Mouse (Mus musculus) adrenal gland, postnatal 36 days (tissue): ENCODE measurements around the gene Tgm1. TPM values are rescaled to one million over a fixed set of nuclear protein-coding genes. Genes with fewer than 3 reads are reported as not detected.

Source experiments
- DNase-seq, 2 experiments: peaks; one replicate each; pipeline ENCODE4 v3.0.0; 2021; ENCODE audit warnings: mixed read lengths in 1 of 2
- long read RNA-seq, 2 experiments: library from polyadenylated mRNA; stranded (forward); transcript quantifications; one replicate each; pipeline ENCODE4 v2.0.0; 2021; ENCODE audit warnings: borderline sequencing depth in 2 of 2
- total RNA-seq, 2 experiments: library from RNA; stranded (reverse); gene quantifications; 2 replicates each; pipeline ENCODE4 v1.2.3; 2021

Tgm1 gene
- under 1 TPM; 0.26 TPM for total RNA-seq
- long read RNA-seq, experiment 1, result 0 reads
- long read RNA-seq, experiment 2, result 0 reads

DNA sequence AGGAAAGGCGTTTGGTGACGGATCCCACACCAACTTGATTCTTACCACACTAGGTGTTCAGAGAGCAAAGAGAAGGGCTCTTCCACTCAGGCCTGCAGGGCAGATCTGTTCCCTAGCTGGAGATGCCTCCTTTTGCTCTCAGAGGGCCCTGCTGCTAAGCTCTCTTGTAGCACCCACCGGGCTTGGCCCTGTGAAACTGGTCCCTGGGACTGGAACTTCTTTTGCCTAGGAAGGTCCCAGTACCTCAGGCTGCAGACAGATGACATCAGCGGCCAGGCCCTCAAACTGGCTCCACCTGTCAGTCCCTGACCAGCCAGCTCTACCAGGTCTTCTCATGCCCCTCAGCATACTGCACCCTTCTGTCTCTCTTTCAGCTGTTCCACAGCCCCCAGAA lies at the start of gene Tgm1:
TSS of gene Tgm1 (minus strand) at position 198 of the 394 bp plus-strand sequence.
- DNase-seq, result no peak

DNA sequence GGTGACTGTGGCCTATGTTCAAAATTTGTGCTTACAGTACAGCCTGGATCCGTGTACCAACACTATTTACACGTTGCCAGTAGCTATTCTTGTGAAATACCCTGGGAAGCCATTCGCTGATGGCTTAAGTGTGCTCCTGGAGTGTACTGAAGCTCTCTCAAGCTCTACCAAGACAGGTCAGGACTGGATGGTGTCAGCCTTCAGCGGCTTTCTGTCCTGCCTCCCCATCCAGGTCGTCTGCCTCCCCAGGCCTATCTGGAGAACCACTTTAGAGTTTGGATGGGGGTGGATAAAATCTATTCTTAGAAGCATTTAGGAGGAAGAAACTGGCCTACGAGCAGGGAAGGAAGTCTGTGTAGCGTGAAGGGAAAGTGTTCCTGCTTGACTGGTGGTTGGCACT lies 49.4 kb upstream of the Tgm1 start:
- no peak for DNase-seq

DNA sequence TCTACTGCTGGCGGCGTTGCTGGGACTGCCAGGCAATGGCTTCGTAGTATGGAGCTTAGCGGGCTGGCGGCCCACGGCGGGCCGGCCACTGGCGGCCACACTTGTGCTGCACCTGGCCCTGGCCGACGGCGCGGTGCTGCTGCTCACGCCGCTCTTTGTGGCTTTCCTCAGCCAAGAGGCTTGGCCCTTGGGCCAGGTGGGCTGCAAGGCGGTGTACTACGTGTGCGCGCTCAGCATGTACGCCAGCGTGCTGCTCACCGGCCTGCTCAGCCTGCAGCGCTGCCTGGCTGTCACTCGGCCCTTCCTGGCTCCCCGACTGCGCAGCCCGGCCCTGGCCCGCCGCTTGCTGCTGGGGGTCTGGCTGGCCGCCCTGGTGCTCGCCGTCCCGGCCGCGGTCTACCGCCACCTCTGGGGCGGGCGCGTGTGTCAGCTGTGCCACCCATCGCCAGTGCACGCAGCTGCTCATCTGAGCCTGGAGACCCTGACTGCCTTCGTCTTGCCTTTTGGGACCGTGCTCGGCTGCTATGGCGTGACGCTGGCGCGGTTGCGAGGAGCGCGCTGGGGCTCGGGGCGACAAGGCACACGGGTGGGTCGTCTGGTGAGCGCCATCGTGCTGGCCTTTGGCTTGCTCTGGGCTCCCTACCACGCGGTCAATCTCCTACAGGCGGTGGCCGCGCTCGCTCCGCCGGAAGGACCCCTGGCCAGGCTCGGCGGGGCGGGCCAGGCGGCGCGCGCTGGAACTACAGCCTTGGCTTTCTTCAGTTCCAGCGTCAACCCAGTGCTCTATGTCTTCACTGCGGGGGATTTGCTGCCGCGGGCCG lies 48.5 kb upstream of the Tgm1 start:
- DNase-seq, result peak; percentile 58 to 65

DNA sequence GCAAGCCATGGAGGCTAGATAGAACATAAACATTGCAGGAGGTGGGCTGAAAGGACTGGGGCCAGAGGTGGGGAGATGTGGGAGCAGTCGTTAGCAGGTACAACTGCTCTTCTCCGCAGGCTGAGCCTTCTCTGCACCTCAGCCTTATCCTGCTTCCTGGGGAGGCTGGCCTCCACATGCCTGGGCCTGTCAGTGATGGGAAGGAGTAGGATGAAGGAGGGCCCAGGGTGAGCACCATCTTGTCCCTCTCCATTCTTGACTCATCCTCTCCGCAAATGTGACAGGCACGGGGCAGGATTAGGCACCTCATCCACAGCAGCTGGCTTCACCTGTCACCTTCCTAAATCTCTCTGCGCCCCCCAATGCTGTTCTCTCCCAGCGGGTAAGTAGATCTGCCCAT lies 47.4 kb upstream of the Tgm1 start, which contains the start of gene Ltb4r2:
TSS of gene Ltb4r2 (plus strand) at position 266 of the 400 bp plus-strand sequence.
- no peak for DNase-seq

DNA sequence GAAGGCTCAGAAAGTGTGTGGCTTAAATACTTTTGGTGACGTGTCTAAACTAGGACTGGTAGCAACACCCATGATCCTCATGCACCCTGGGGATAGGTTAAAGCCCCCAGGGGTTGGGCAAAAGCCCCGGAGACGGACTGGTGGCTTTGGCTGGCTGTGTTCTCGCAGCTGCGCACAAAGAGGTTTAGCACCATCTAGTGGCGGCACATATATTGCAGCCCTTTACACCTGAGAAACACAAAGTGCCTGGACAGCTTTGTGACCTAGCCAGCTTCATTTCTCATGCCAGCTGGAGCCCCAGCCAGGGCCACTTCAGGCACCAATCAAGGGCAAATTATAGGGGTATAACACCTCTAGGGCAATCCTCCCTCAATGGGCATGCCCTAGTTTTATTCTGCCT lies 46.4 kb upstream of the Tgm1 start:
- DNase-seq, result peak; percentile 85

DNA sequence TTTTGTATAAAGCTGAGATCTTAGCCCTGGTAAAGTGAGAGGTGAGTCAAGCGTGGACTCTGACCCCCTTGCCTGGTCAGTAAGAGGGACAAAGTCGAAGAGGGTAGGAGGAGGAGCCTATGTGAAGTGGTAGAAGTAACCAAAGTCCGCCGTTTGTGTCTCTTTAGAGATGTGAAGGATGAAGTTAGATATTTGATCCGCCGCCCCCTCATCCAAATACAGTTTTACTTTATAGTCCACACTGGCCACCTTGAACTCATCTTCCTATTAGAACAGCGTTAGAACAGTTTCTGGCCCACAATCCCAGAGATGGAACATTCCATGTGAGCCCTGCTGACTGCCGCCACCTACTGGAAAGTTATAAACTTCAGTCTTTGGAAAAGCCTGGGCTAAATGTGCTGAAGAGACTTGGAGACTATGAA lies 44.6 kb upstream of the Tgm1 start, which contains the start of gene Cideb:
TSS of gene Cideb (minus strand) at position 96 of the 422 bp plus-strand sequence.
- DNase-seq, result peak; percentile 43 to 65

DNA sequence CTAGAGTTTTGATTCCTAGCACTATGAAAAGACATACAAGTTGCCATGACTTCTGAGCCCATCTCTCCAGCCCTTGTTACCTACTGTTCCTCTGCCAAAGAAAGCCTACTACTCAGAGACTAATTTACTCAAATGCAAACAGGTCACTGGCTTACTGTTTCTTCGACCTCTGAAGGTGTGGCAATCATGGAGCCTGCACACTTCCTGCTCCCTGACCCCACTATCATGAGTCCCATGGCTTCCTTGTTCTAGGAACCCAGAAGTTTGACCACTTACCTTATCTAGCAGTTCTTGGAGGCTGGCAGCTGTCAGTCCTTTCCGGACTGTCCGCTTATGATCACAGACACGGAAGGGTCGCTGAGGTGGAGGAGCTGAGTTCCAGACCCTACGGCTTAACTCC lies 43.8 kb upstream of the Tgm1 start:
- no peak for DNase-seq

DNA sequence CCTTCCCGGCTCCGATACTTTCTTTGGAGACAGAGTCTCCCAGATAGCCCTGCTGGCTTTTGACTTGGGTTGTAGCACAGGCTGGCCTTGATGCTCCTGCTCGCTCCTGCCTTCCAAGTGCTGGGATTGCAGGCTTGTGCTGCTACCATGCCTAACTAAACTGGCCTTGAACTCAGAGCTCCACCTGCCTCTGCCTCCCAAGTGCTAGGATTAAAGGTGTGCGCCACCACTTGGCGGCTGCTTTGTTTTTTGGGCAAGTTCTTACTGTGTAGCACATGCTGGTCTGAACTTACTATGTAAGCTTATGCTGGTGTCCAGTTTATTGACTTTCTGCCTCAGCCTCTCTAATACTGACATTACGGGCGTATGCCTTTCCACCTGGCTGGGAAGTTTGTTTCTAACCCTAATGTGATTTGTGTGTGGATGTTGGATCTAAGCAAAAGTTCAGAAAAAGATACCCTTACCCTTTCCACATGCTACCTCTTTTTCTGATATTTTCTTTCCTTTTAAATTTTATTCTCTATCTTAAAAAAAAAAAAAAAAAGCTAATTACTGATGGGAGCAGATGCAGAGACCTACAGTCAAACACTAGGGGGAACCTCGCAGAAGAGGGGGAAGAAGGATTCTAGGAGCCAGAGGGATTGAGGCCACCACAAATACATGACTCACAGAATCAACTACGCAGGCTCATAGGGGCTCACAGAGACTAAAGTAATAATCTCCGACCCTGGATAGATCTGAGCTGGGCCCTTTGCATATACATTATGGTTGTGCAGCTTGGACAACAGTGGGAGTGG lies 33.5 kb upstream of the Tgm1 start:
- DNase-seq, result no peak

DNA sequence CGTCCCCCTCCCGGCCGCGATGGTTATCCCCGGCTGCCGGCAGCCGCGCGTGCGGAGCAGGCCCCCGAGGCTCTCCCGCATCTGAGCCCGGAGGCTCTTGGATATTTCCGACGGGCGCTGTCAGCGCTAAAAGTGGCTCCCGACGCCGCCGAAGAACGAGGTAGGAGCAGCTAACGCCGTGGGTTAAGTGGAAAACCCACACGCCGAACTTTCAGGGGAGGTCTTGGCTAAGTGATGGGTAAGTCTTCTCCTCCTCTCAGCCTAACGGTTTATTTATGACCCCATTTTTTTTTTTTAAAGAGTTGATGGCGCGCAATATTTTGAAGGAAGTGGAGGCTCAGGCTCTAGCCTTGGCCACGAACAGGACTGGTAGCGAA lies 32.1 kb upstream of the Tgm1 start:
- DNase-seq, result no peak

DNA sequence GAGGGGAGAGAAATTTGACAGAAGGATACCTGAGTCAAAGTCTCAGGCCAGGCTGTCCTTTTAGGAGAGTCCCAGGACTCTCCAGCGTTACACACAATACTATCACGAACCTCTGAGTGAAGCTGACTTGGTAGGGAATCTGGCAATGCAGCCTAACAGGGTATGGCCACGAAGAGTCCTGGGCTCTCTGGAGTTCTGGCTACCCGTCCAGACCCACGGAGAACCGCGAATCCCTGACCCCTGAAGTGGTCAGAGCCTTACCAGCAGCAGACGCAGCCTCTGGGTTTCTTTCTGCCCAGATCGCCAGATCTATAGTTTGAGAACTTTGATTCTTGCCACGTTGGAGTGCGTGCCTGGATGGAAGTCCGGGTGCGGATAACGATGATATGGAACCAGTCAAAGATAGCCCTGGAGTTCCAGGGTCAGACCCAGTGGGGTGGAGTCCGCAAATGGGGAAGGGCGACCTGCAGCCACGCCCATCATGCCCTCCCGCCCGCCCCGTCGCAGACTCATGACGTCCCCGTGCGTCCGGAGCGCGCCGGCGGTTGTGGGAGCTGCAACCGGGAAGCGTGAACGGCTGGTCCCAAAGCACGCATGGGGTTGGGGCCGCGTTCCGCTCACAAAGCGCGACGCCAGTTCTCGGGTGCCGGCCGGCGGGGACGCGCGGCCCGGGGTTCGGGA lies 31.6 kb upstream of the Tgm1 start, which contains the start of the genes Dhrs1 and Nop9:
TSS of gene Dhrs1 (minus strand) at position 511 of the 681 bp plus-strand sequence.
TSS of gene Nop9 (plus strand) at position 514 of the 681 bp plus-strand sequence.
- DNase-seq, result peak; percentile 92 to 93

DNA sequence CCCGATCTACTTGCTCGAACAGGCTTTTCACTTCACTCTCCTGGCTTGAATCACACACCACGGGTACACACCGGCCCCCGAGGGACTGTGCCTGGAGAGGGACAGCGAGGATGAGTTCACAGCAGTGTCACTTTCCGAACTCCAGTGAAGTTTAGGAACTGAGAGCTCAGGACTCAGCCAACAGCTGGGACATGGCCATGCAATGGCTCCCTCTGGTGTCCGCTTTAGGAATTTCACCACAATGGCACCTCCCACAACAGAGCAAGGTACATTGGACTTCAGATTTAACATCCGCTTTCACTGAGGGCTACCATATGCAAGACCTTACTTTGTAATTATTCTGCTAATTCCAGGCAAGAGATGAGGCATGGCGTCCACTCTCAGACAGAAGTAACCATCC lies 30.0 kb upstream of the Tgm1 start:
- peak; percentile 87 to 90 for DNase-seq

DNA sequence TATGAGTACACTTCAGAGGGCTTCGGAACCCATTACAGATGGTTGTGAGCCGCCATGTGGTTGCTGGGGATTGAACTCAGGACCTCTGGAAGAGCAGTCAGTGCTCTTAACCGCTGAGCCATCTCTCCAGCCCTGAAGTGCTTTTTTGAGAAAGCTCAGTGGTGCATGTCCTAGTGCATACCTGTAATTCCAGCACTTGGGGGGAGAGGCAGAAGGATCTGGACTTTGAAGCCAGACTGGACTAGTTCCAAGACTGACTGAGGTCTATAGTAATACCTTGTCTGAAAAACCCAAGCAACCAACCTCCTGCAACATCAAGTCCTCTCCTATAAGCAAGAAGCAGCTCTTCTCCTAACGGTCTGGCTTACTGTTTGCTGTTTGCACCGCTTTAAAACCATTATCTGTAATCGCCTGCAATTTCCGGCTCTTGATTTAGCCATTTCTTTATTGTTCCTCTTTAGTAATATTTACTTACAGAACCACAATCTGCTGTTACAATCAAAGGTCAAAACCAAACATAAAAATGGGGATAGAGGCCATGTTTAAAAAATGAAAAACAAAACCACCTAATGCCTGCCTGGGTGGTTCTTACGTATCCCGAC lies 23.5 kb upstream of the Tgm1 start:
- DNase-seq, result no peak

DNA sequence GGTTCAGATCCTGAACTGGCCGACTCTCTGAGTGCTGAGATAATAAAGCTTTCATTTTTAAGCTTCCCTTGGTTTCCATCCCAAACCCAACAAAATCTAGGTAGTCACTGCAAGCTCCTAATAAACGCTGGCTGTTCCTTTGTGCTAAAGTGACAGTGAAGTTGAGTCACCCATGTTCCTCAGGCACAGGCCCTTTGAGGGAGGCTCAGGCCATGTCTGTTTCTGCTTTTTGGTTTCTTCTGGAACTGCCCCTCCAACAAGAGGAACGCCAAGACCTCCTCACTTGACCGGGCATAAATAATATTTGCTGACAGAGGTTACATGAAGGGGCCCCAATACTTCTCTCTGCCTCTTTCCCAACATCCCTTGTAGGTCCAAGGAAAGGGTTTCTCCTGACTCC lies 22.0 kb upstream of the Tgm1 start:
- no peak for DNase-seq

DNA sequence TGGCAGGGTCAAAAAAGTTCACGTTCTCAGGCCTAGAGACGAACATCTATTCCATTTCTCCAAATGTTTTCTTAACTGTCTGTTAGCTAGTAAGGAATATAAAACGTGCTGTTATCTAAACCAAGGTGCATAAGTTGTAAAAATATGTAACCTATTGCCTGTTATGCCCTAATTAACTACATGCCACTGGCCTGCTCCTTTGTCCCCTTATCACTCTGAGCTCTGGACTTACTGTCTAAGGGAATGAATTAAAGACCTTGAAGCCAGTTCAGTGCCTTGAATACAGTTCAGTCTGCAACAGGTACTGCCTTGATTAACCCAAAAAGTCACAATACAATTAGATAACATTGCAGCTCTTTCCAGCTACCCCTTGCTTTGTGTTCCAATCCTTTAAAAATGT lies 21.6 kb upstream of the Tgm1 start:
- DNase-seq, result no peak

DNA sequence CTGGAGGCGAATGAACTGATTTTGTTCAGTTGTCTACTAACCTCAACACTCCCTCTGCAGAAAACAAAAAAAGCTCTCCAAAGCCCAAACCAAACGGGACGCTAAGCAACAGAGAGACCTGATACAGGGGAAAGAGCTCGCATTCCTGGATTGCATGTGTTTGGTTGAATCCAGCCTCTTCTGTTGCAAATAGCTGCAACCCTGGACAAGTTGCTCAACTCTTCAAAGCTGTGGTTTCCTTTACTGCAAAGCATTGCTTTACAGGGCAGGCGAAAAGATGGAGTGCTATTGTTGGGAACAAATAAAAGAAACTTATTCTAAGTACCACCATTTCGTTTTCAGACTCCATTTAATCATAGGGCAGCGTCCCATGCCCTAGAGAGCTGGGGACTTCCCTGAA lies 21.1 kb upstream of the Tgm1 start:
- DNase-seq, result no peak

DNA sequence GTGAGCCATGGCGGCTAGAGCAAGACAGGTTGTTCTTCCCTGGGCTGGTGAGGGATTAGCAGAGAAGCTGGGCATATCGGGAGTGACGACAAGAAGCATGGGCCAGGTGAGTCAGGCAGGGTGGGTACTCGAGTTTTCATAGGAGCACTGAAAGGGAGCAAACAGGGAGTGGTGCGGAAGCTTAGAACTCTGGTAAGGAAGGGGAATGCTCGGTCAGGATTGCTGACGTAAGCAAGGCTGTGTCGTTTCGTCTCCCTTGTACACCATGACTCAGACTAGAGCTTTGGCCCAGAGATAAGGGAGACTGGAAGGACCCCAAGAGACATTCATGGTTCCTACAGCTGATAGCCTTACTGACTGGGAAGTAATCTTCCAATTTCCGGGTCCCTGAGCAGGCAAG lies 20.2 kb upstream of the Tgm1 start:
- no peak for DNase-seq

DNA sequence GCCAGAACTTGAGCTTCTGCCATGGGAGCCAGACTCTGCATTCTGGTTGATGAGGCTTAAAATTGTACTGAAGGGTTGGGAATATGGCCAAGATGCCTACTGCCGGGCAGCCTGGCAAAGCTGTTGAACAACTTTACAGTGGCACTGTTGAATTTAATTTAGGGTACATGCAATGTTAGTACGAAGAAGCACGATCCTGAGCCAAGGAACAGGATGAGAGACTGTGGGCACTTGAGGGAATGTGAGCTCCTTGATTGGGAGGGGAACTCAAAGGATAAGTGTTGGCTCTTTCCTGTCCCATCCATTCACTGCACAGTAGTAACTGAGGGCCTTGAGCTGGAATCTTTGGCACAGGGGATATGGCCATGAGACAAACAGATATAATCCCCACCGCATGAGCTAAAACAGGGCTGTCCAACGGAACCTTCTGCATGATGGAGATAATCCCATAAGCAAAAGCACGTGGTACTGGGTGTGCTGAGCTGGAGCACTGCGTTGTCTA lies 16.9 kb upstream of the Tgm1 start:
- DNase-seq, result no peak

DNA sequence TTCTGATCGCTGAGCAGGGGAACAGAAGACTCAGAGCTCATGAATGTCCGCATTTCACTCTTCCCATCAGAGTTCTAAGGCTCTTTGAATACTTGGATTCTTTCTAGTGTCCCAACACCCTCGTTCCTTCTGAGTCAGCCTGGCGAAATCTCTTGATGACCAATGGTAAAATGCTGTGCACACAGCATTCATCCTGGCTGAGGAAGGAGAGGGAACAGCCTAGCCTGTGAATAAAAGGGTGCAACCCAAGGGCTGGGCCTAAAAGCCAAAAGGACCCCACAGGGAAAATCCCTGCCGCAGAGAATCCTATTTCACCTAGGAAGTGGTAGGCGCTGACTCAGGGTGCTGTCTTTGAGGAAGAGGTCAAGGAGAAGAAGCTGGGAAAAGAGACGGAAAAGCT lies 16.4 kb upstream of the Tgm1 start:
- no peak for DNase-seq

DNA sequence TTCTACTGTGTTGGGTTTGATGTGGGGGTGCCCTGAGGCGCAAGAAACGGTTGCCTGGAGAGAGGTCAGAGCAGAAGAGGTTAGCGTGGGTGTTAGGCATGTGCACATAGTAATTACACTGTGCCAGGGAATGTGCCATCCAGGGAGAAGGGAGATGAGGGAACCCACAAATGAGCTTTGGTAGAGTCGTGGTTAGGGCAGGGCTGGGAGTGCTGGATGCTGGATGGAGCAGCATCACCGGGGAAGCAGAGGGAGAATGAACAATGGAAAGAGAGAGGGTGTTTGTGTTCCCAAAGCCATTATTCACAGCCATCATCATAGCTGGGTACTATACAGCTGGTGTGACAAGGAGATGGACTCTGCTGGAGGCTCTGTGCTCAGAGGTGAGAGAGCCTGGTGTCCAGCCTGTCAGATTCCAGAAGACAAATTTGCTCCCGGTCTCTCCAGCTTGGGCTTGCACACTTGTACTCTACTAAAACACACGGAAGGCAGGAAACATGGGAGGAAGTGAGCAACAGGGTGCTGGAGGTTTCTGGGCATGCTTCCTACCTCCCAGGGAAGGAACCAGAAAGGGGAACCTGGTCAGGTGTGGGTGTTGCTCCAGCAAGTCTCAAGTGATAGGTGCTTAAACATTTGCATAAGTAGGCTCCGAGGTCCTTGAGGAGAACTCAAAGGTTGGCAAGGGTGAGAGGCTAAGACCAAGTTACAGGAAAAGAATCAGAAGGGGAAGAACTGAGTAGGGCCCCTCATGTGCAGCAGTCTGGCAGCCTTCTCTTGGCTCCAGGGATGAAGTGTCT lies 14.4 kb upstream of the Tgm1 start:
- DNase-seq, result no peak

DNA sequence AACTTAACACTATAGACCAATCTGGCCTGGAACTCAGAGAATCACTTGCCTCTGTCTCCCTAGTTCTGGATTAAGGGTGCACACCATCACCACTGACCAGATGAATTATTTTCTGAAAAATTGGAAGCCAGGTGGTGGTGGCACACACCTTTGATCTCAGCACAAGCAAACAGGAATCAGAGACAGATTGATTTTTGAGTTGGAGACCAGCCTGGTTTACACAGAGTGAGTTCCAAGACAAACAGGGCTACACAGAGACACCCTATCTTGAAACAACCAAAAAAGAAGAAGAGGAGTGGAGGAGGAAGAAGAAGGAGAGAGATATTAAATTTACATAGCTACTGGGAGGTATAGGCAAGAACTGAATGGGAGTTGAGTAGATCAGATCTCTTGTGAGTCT lies 12.5 kb upstream of the Tgm1 start:
- no peak for DNase-seq

DNA sequence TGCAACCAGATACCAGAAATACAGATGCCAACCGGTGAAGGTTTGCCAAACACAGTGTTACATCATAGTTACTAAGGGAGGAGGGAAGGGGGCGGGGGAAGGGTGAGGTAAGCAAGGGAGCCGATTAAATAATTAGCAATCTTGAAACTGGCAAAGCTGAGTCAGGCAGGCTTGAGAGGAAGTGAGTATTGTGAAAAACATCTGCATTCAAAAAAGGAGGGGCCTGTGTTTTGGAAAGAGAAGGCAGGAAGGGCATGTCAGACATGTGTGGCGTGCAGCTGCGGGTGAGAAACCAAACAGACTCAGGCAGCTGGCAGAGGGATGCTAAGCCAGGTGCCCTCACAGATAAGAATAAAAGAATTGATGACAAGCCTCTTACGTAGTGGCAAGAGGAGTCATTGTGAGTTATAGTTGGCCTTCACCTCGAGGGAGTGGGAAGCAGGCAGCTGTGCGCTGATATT lies 10.7 kb upstream of the Tgm1 start:
- DNase-seq, result peak; percentile 50 to 70
